Mouse (Mus musculus) CD8-positive naive resting alpha-beta T cell, adult 2 months (primary cell): ENCODE measurements around the gene Vmn1r79.
"Not testable (repeated sequence)": the region's sequence is repeated elsewhere in the genome, so short reads cannot be mapped to it uniquely, and the experiment has no call there.

ENCODE experiments used
- DNase-seq, 2 experiments: peaks; one replicate each; pipeline ENCODE4 v3.0.0; 2022; ENCODE audit warnings: low read depth in 2 of 2, low spot score in 2 of 2

Gene Vmn1r79

DNA sequence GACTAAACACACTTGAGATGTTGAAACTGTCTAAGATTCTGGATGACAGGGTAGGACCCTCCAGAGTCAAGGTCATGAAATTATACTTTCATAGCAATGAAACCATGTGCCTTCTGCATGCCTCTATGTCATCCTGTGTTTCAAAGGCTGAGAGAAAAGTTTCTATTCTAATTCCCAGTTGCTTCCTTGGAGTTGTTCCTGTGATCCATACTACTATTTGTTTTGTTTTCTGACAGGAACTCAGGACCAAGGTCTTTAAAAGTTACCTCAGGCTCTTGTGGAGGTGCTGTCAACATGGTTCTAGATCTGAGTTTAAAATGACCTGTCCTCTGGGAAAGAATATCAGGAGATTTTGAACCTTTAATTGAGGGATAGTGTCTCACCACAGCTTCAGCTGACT, at the start of gene Vmn1r79:
TSS of gene Vmn1r79 (plus strand) at position 301 of the 400 bp plus-strand sequence.
- not testable (repeated sequence) for DNase-seq

DNA sequence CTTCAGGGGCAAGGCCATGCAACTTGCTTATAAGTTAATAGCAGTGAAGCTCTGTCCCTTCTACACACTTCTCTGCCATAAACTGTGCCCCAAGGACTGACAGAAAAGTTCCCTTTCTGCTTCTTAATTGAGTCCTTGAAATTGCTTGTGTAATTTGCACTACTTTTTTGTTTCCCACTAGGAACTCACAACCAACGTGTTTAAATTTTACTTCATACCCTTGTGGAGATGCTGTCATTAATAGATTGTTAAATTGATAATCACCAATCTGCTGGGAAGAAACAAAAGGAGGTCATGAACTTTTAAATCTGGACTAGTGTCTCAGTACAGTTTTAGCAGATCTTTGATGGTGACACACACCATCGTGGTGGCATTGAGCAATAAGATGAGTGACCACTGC, 21.1 kb upstream of the Vmn1r79 start, which contains the start of gene Vmn1r78:
TSS of gene Vmn1r78 (plus strand) at position 301 of the 400 bp plus-strand sequence.
- DNase-seq, result no peak

DNA sequence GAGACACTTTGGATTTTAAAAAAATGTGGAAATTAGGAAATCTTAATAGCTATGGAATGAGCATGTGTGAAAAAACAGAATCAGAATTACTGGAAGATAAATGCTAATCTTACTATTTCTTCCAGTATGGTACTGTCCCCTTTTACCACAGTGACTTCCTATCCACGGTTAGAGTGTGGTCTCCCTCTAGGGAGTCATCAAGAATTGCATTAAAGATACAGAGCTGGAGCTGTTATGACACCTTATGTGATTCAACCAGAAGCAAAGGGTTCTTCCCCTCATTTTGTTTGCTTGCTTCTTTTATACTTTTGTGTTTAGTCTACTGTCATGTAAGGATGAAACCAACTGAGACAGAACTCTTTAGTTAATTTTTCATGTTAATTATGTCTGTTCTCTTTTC, 14.6 kb upstream of the Vmn1r79 start:
- not testable (repeated sequence) for DNase-seq

DNA sequence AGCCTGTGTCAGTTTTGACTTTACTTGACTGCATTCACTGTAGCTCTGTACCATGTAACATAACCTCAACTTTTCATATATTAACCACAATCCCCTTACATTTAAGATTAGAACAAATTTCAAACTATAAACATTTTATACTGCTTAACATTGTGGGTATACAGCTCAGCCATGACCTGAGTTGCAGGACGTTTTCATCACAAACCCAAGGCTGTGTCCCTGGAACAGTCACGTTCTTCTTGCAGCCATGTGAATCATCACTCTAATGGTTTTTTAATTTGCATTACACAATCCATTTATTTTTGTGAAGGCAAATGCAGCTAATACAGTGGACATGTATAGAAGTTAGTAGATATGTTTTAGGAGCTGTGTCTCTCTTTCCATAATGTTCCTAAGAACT, 1.8 kb downstream of the Vmn1r79 start:
- not testable (repeated sequence) for DNase-seq

DNA sequence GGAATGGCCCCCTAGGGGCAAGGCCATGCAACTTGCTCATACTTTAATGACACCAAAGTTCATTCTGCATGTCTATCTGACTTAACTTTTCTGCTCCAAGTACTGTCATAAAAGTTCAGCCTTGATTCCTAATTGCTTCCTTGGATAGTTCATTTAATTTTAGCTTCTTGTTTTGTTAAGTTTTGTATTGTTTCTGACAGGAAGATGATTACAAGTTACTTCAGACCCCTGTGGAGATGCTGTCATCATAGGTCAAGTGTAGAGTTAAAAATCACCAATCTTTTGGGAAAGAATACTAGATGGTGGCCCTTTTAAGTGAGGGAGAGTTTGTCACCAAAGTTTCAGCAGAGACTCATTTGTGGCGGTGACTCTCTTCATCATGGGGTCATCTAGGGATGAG, 17.9 kb downstream of the Vmn1r79 start, which contains the start of gene Vmn1r80:
TSS of gene Vmn1r80 (plus strand) at position 301 of the 400 bp plus-strand sequence.
- DNase-seq, result no peak

DNA sequence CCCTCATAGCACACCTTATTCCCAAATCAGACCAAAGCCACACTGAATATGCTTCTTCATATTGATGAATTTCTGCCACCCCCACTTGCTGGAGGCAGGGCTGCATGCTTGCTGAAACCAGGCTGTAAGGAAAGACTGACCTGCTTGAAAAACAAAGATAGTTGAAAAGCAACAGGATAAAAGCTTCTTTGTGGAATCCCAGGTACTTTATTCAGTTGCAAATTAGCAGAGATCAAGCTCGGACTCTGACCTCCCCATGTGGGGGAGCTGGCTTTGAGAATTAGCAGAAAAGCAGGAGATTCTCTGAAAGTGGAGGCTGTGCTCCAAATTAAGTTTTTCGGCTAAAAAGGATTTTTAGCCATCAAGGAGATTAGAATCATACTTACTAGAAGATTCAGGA, 33.1 kb downstream of the Vmn1r79 start:
- no peak for DNase-seq
